Mouse (Mus musculus): ENCODE data around the gene Ess2.
A peak's percentile ranks its signal among the peaks of the same experiment; 100 is the strongest.

Ess2 gene

DNA sequence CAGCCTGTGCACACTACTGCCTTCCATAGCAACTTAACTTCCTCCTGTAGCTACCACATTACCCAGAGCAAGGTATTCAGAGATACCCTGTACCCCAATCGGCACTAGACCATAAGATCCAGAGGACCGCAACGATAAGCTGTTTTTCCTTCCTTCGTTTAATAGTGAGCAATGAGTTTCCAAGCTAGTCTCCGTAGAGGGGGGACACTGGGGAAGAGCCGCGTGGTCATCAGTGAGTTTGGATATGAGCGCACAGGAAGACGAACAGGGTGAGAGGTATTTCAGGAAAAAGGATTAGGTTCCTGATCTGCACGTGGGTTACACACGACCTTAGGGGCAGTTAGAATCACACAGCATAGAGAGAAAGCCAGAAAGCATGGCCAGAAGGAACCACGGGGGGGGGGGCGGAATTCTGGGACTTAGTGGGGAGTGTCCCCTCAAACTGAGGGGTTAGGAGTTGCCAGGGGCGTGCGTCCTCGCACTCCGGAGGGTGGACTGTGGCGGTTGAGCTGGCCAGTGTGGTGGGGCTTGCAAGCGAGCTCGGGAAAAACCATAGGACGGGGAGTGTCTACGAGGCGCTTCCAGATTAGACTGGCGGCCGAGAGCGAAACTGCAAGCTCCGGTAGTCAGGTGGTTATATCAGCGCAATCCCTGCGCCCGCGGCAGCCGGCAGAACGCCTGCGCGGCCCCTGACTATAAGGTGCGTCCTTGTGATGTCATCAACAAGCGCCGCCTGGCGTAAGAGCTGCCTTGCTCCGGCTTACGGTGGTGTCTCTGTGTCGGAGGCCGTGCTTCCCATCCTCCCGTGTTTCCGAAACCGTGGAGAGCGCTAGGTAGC lies 10.4 kb upstream of the Ess2 start:
- DNase-seq (ENCODE audit: low read depth, low spot score) = peak; percentile 89

DNA sequence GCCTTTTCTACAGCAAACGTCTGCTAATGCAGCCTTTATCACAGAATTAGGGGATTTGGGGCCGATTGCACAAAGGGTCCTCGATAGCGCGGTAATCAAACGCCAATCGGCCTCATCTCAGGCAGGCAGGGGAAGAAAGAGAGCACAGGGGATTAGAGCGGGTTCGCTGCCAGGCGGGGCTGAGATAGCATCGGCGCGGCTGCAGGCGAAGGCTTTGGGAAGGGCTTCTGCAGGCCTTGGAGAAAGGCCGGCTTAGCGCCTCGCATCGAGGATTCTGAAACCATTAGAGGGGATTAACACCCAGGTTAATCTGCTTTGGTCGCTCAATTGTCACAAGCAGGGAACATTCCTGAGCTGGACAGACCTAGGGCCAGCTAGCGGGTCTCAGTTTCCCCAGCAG lies 9.4 kb upstream of the Ess2 start:
- no peak for DNase-seq (ENCODE audit: low read depth, low spot score)

DNA sequence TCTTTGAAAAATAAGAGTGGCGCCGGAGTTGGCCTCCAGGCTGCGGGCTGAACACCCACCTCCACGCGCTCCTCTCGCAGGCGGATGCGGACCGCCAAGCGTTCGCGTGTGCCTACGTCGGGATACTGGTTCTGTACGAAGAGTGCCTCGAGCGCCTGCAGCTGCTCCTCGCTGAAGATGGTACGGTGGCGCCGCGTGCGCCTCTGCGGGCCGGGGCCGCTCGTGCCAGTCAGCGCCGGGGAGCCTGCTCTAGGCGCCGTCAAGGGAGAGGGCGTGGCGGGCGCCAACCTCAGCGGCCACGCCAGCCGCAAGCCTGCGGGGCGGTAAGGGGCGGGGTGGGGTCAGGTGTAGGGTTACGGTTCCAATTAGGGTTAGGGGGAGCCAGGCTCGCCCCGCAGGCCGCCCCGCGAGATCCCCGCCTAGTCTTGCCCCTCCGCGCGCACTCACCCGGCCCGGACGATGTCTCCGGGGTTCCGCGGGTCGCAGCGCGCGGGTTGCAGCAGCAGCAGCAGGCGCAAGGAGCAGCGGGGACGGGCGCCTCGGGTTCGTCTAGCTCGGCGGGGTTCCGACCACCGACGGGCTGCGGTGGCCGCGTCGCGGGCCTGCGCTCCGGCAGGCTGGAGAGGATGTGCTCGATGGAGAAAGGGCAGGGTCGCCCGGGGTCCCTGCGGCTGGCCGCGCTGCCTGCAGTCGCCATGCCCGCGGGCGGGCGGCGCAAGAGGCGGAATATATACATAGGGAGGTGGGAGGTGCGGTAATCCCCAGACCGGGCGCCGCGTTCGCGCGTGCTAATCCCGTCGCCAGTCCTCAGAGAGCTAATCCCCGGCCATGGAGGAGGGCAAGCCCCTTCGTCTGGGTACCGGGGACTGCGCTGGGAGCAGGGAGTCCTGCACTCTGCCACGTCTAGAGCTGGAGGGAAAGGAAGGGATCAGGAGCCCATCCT lies 3.4 kb upstream of the Ess2 start, which contains the start of gene Gsc2:
Gene Gsc2, minus strand, starts transcription at position 753 of the 943 bp plus-strand sequence.
- no peak for DNase-seq (ENCODE audit: low read depth, low spot score)

DNA sequence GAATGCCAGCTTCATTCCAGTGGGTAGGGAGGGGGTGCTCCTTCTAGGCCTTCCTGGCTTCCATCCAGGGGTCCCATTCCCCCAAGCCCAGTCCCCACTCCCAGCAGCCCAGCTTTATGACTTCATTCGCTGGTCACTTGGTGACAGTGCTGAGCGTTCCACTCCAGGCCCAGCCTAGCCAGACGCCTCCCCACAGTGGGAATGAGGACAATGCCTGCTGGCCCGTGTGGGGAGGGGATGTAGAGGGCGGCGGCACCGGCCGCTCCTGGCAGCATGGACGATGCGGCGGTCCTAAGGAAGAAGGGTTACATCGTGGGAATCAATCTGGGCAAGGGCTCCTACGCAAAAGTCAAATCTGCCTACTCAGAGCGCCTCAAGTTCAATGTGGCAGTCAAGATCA lies 12.7 kb downstream of the Ess2 start, which contains the start of the genes Dgcr2 and Tssk2:
Gene Dgcr2, minus strand, starts transcription at position 101 of the 400 bp plus-strand sequence.
Gene Tssk2, plus strand, starts transcription at position 176 of the 400 bp plus-strand sequence.
- no peak for DNase-seq (ENCODE audit: low read depth, low spot score)

DNA sequence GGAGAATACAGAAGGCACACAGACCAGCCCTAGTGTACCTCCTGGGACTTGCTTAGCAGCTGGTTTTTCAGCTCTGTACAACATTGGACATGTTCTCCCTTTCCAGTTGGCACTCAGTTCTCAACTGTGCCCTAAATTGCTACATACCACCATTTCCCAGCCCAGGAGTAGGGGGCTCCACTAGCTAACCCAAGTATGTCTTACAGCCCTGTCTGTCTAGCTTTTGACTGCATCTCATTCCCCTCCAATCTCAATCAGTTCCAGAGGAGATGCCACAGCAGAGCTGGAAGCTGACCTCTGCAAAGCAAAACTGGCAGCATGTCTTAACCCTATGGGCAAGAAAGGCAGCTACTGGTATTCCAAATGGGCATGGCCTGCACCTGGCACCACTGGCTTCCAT lies 15.1 kb downstream of the Ess2 start:
- no peak for DNase-seq (ENCODE audit: low read depth, low spot score)

DNA sequence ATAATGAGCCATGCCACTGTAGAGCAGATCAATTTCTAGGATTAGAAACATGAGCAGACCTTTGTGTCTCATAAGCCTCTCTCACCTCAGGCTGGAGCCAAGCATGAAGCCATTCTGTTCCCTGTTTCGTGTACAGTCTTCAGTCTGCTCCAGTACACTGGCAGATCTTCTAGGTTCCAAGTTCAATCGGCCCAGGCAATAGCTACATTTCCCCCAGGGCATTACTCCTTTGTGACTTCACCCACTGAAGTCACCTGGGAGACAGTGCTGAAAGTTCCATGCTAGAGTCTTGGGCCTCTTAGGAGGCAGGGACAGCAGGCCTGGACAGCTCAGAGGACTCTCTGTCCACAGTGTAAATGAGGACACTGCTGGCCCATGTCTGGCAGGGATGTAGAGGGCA lies 17.2 kb downstream of the Ess2 start, which contains the start of gene Tssk1:
Gene Tssk1, plus strand, starts transcription at position 301 of the 400 bp plus-strand sequence.
- no peak for DNase-seq (ENCODE audit: low read depth, low spot score)

DNA sequence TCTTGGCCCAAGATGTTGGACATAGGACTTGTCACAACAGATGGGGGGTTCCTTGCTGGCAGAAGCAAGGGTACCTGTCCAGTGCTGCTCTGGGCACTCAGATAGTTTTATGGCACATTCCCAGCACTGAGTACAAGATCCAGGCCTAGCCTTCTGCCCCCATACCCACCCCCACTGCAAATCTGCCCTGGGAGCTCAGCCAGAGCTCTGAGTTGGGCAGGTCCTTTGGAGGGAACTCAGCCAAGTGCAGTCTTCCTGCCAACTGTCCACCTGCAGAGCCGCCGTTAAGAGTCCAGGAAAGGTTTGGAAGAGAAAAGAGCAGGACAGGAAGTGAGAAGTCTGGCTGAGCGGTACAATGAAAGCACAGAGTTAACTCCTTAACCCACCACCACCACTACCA lies 18.5 kb downstream of the Ess2 start:
- no peak for DNase-seq (ENCODE audit: low read depth, low spot score)

DNA sequence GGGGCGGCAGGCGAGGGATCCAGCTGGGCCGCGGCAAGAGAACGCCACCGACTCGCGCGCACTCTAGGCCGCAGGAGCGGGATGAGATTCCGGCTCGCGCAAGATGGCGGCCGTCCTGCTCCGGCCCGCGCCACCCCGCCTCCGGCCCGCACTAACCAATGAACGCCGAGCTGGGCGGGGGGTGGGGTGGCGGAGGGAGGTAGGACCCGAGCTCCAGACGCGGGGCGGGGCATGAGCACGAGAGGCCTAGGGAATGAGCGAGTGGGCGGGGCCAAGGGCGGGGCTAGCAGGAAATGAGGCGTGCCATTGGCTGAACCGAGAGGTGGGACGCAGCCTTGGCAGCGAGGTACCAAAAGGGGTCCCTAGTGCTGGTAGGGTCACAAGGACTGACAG lies 19.6 kb downstream of the Ess2 start, which contains the start of gene Gm20518:
Gene Gm20518, minus strand, starts transcription at position 105 of the 393 bp plus-strand sequence.
- DNase-seq (ENCODE audit: low read depth, low spot score) = peak; percentile 97

DNA sequence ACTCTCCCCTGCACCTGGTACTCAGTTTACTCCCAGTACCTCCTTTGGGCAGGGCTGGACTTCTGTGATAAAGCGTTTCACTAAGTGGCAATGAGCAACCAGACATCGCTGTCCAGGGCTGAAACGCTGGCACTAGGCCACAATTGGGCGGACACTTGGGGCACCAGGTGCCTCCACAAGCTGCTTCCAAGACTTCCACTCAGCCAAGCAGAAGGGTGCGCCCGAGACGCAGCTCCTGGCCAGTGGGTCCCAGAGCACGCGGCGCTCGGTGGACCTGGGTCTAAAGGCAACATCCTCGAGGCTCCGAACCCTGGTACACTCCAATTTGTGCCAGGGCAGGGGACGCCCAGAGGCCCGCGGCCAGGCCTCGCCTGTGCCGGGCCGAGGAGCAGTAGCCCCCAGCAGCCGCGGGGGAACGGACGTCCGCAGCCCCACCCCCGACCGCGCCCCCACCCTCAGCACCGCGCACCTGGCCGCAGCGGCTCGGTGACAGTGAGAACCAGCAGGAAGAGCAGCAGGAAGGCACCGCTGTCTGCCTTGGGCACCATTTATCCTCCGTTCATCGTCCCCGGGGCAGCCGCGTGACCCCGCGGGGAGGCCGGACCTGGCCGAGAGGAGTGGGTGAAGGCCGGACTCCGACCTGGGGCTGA lies 20.1 kb downstream of the Ess2 start:
- DNase-seq (ENCODE audit: low read depth, low spot score) = peak; percentile 39

DNA sequence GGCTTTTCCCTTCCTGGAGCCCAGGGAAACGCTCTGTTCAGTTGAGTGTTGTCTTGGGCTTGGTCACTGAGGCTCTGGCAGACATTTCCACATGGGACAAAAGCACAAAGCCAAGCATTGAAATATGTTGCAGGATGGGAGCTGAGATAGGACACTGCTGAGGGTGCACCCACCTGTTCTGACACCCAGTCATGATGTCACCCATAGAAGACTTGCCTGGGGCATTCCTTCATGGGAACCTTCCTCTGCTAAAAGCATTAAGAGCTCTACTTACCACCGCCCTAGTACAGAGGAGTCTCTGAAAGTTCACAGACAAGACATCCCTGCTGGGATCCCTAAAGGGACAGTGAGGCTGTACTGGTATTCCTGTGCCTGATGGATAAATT lies 20.8 kb downstream of the Ess2 start:
- DNase-seq (ENCODE audit: low read depth, low spot score) = no peak

DNA sequence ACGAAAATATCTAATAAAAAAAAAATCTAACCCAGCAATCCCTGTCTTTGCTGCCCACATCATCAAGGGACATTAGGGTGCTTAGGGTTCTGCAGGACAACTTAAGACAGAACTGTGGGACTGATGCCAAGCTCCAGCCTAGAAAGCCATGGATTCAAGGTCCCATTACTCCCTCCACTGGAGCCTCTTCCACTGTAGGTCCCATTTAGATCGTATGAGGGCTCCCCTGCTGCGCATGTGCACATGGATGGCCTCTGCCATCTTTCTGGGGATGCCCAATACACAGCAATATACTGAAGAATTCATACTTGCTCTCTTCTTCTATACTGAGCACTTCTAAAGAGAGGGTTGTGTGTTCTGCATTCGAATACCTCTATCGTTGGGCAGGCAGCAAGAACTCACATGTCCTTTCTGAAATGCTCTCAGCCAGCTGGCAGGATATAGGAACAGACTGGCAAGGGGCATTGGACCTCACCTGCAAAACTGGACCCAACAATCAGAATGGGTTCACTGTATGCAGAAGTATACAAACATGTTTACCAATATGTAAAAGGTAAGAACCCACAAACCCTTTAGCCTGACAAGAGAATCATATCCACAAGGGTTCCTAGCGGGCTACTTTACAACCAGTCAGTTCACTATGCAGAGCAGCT lies 21.3 kb downstream of the Ess2 start:
- no peak for DNase-seq (ENCODE audit: low read depth, low spot score)

DNA sequence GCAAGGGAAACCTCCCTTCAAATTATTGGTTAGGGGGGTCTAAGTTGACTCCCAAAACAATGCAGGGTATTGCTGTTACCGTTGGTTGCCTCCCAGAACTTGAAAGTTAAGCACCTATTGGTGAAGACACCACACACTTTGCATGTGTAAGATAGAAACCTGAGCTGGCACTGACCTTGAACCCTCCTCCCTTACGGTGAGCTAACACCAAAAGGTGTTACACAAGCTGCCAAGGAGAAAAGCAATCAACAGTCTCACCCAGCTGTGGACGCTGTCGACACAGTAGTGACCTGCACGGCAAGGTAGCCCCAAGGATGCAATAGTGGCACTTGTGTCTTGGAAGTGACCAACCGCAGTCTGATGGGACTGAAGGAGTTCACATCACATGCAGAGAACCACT lies 27.0 kb downstream of the Ess2 start:
- no peak for DNase-seq (ENCODE audit: low read depth, low spot score)

DNA sequence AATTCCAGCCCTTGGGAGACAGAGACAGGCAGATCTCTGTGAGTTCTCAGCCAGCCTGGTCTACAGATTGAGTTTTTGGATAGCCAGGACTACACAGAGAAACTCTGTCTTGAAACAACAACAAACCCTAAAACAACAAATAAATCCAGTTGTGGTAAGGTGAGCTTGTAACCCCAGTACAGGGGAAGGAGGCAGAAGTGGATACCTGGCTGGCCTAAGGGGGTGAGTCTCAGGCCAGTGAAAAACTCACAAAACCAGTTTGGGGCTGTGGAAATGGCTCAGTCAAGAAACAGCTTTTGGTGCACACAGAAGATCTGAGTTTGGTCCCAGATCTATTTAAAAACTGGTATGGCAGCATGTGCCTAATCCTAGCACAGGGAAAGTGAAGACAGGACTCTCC lies 29.0 kb downstream of the Ess2 start:
- no peak for DNase-seq (ENCODE audit: low read depth, low spot score)

DNA sequence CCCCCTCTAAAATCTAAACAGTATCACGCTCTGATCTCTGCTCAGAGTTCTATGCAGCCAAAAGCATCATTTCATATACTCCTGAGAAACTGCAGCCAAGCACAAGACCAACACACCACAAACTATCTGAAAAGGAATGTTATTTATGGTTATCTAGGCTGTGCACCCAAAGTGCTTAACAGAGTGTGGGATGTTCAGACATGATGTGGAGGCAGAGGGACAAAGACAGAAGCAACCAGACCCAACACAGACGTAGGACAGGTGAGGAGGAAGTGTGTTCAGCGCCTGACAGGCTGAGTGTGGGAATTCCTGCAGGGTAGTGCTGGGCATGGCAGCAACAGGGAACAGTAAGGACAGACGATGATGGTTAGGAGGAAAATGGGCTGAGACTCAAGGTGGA lies 31.6 kb downstream of the Ess2 start:
- DNase-seq (ENCODE audit: low read depth, low spot score) = no peak

DNA sequence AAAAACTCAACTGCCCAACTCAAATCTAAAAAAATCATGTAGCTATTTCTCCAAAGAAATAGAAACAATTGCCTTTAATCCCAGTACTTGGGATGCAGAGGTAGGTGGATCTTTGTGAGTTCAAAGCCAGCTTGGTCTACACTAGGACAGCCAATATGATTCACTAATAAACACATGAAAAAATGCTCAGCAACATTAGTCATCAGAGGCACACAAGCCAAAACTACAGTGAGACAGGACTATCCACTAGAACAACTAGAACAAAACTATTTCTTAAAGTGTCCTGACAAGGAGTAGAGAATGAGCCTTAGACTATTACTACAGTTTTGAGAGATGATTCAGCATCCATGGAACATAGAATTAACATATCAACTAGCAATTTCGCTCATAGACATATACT lies 35.1 kb downstream of the Ess2 start:
- DNase-seq (ENCODE audit: low read depth, low spot score) = no peak

DNA sequence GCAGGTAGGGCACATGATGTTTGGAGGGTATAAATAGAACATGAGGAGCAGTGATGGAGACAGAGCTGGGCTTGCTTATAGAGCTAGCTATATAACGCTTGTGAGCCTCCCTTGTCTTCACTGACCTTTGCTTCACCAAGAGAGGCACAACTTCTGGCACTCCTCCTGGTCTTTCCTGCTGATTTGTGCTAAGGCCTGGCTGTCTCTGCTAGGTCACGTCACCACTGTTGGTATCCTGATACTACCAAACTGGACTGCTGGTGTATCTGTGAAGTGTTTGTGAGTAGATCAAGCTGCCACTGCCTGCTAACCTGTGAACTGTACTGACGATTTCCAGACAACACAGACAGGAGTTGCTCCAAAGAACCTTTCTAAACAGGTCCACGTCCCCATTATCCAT lies 36.0 kb downstream of the Ess2 start:
- no peak for DNase-seq (ENCODE audit: low read depth, low spot score)

DNA sequence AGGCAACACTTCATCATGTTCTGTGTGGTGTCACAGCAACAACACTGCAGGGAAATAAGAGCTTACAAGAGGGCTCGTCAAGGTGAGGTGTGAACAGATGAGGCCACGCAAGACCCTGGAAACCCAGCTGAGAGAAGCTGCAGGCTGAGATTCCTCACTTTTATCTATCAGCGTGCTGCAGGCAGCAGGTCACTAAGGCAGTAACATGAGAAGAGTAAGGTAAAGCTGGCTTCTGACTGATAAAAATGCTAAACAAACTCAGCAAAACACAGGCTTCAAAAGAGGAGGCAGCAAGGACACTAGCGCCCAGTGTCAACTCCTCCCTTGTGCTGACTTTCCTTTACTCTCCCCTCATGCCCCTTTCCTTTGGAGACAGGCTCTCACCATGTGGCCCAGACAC lies 38.2 kb downstream of the Ess2 start:
- DNase-seq (ENCODE audit: low read depth, low spot score) = no peak

DNA sequence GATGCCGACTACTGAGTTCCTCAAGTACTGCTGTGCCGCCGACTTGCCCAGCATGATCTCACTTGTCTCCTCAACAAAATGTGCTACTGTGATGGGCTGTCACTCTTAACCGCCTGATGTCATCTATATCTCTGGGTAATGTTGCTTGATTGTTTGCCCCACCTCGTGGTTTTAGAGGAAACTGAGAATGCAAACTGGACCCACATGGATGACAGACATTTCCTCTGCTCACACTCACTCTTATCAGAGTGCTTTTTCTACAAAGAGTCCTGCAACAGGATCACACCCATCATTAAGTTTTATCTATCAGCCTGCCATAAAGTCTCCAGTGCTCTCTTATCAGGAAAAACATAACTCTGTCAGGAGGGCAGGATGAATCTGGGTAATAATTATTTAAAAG lies 39.9 kb downstream of the Ess2 start:
- no peak for DNase-seq (ENCODE audit: low read depth, low spot score)

DNA sequence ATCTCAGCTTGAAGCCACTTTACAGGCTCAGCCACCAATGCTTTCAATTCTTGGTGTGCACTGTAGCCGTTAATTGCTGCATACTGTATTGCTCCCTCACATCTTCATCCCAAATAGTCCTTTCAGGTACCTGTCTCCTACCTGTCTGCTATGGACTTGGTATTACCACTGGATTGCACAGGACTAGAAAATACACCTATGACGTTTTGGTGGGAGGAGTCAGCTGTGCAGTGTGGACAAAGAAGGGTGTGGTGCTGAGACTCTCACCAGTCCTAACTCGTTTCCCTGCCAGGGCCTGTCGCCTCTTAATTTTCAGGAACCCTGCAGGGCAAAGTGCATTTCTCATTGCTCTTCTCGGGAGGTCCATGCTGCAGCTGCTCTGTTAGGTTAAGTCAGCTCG lies 45.4 kb downstream of the Ess2 start:
- DNase-seq (ENCODE audit: low read depth, low spot score) = no peak

DNA sequence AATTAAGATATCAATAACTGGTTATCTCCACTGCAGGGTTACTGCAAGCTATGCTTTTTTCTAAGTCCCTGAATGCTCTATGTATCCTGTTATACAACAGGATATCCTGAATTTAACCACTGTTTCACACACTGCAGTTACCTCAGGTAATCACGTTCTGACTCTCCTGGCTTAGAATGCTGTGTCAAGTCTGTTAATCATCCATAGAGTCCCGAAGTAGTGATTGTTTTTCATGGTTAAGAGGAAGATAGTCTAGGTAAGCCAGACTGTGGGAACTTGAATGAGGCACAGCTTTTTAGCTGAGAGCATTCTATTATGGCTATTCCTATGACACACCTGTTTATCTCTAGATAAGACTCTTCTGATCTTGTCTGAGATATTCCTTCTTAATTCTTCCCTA lies 45.9 kb downstream of the Ess2 start:
- no peak for DNase-seq (ENCODE audit: low read depth, low spot score)

DNA sequence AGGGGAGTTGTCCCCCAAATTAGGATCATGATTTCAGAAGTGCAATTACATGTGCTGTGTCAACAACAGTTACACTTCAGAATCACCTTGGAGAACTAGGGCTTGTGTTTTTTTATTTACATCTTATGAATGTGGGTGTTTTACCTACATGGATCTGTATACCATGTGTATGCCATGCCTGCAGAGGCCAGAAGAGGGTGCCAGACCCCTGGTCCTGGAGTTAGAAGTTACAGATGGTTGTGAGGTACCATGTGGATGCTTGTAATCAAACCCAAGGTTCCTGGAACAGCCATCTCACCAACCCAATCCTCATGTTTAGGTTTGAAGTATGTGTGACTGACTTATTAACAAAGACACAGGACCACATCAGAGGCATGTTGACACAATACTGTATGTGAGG lies 52.6 kb downstream of the Ess2 start:
- DNase-seq (ENCODE audit: low read depth, low spot score) = no peak

Measured in c-Kit-negative CD71-positive TER-119-positive erythroid progenitor cells, embryonic 14.5 days (primary cell).